Mouse (Mus musculus): ENCODE results near the gene Ttc7b. TPM values are rescaled to one million over a fixed set of nuclear protein-coding genes. Genes with fewer than 3 reads are reported as not detected.

Ttc7b gene
- total and polyA plus RNA-seq, 2 experiments: 7.7 to 10.7 TPM

- no peak overlapping the region for H3K27ac ChIP-seq (replicated peaks; ENCODE audit: insufficient read depth, low read depth, low read length)
- no peak for DNase-seq (ENCODE audit: extremely low read depth, low read depth, low spot score)
- peaks cover 2% of the 10 kb centered on the region; the same call in 1 of the 2 replicates for H3K36me3 ChIP-seq (ENCODE audit: control insufficient read depth, insufficient read depth, low read length)
- H3K9ac ChIP-seq (ENCODE audit: low read depth, low read length): no peak overlapping the region
- no peaks in the 10 kb centered on the region for H3K27me3 ChIP-seq (ENCODE audit: control insufficient read depth, insufficient read depth, low read length)
- no peaks in the 10 kb centered on the region for H3K79me2 ChIP-seq (ENCODE audit: control insufficient read depth, insufficient read depth, low read length)
- H3K4me1 ChIP-seq (ENCODE audit: control insufficient read depth, insufficient read depth, low read length): no peaks in the 10 kb centered on the region
- WGBS: 82% methylated on average over 6 of the region's 6 CpGs
- H3K4me3 ChIP-seq (ENCODE audit: insufficient read depth, low read depth, low read length): no peak overlapping the region
- TF ChIP-seq CTCF (IDR thresholded peaks at IDR 0.05; ENCODE audit: low read depth, low read length): no peak
- TF ChIP-seq POLR2A (IDR thresholded peaks at IDR 0.05; ENCODE audit: extremely low read depth, insufficient read depth, low read length): no peak
Measured at GRCm38 (mm10) chr12:100310471-100311392, 209.9 kb downstream of the Ttc7b start.

DNA sequence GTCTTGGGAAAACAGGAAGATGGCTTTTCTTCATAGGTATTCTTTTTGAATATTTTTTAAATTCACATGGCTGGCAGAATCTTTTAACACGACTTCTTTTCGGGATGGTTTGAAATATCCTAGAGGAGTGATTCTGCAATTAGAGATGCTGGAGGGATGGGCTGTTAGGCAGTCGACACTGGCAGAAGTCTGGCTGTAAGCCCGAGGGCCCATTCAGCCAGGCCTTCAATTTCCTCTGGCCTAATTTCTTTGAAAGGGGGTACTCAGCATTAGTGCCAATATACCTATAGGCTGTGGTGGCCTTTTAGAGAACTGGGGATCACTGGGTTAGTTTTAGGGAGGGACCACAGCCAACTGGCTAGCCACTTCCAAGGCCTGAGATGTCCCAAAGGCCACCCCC, 211.4 kb downstream of the Ttc7b start:
- no peak for DNase-seq (ENCODE audit: extremely low read depth, low read depth, low spot score)
- Histone ChIP-seq H3K27ac (replicated peaks; ENCODE audit: insufficient read depth, low read depth, low read length) (no peak overlapping the region), H3K4me3 (ENCODE audit: insufficient read depth, low read depth, low read length) (no peak overlapping the region), H3K4me1 (ENCODE audit: control insufficient read depth, insufficient read depth, low read length) (no peaks in the 10 kb centered on the region), H3K9ac (ENCODE audit: low read depth, low read length) (no peak overlapping the region), H3K79me2 (ENCODE audit: control insufficient read depth, insufficient read depth, low read length) (no peaks in the 10 kb centered on the region), H3K27me3 (ENCODE audit: control insufficient read depth, insufficient read depth, low read length) (no peaks in the 10 kb centered on the region), H3K36me3 (ENCODE audit: control insufficient read depth, insufficient read depth, low read length) (no peaks in the 10 kb centered on the region)
- 93% methylated on average over 4 of the region's 4 CpGs for WGBS
- no peak for TF ChIP-seq POLR2A (IDR thresholded peaks at IDR 0.05; ENCODE audit: extremely low read depth, insufficient read depth, low read length)
- no peak for TF ChIP-seq CTCF (IDR thresholded peaks at IDR 0.05; ENCODE audit: low read depth, low read length)

DNA sequence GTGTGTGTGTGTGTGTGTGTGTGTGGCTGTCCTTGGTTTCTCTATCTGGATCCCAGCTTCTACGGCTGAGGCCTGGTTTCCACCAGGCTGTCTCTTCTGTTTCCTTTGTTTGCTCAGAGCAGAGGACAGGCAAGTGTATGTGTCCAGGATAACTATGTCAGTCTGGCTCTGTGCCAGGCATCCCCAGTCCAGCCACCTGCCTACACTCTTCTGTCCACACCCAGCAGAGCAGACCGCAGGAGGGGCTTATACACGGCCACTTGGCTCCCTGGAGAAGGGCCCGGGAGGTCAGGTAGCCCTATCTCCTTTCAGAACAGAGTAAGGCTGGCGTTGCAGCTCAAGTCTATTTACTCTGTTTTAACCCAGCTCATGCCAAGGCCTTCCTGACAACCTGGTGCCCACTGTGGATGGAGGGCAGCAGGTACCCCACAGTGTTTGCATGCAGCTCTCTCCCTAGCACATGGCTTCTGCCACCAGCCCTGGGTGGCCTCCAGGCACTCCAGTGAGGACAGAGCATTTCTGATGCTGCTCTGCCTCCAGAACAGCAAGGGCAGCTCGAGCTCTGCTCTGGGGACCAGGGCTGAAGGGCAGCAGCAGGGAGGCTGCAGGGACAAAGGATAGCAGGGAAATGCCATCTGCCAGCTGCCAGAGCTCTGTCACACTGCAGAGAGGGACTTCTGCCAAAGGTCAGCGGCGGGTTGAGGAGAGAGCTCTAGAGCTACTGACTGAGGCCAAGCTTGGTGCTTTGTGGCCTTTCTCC, 212.9 kb downstream of the Ttc7b start:
- no peak overlapping the region for H3K27ac ChIP-seq (replicated peaks; ENCODE audit: insufficient read depth, low read depth, low read length)
- 56% methylated on average over 8 of the region's 8 CpGs for WGBS
- no peak overlapping the region for H3K9ac ChIP-seq (ENCODE audit: low read depth, low read length)
- H3K4me3 ChIP-seq (ENCODE audit: insufficient read depth, low read depth, low read length): no peak overlapping the region
- no peak for TF ChIP-seq POLR2A (IDR thresholded peaks at IDR 0.05; ENCODE audit: extremely low read depth, insufficient read depth, low read length)
- no peak for TF ChIP-seq CTCF (IDR thresholded peaks at IDR 0.05; ENCODE audit: low read depth, low read length)
- H3K79me2 ChIP-seq (ENCODE audit: control insufficient read depth, insufficient read depth, low read length): no peaks in the 10 kb centered on the region
- no peaks in the 10 kb centered on the region for H3K36me3 ChIP-seq (ENCODE audit: control insufficient read depth, insufficient read depth, low read length)
- no peaks in the 10 kb centered on the region for H3K4me1 ChIP-seq (ENCODE audit: control insufficient read depth, insufficient read depth, low read length)
- H3K27me3 ChIP-seq (ENCODE audit: control insufficient read depth, insufficient read depth, low read length): no peaks in the 10 kb centered on the region
- peak; percentile 65 for DNase-seq (ENCODE audit: extremely low read depth, low read depth, low spot score)

GRCm38 (mm10) chr12:100306336-100306735, 214.3 kb downstream of the Ttc7b start:
- no peaks in the 10 kb centered on the region for H3K27me3 ChIP-seq (ENCODE audit: control insufficient read depth, insufficient read depth, low read length)
- H3K79me2 ChIP-seq (ENCODE audit: control insufficient read depth, insufficient read depth, low read length): no peaks in the 10 kb centered on the region
- H3K9ac ChIP-seq (ENCODE audit: low read depth, low read length): no peak overlapping the region
- TF ChIP-seq POLR2A (IDR thresholded peaks at IDR 0.05; ENCODE audit: extremely low read depth, insufficient read depth, low read length): no peak
- no peak for TF ChIP-seq CTCF (IDR thresholded peaks at IDR 0.05; ENCODE audit: low read depth, low read length)
- no peak for DNase-seq (ENCODE audit: extremely low read depth, low read depth, low spot score)
- no peaks in the 10 kb centered on the region for H3K36me3 ChIP-seq (ENCODE audit: control insufficient read depth, insufficient read depth, low read length)
- no peak overlapping the region for H3K27ac ChIP-seq (replicated peaks; ENCODE audit: insufficient read depth, low read depth, low read length)
- no peak overlapping the region for H3K4me3 ChIP-seq (ENCODE audit: insufficient read depth, low read depth, low read length)
- WGBS: 100% methylated on average over 1 of the region's 1 CpGs
- H3K4me1 ChIP-seq (ENCODE audit: control insufficient read depth, insufficient read depth, low read length): no peaks in the 10 kb centered on the region

- DNase-seq (ENCODE audit: extremely low read depth, low read depth, low spot score): no peak
- Histone ChIP-seq H3K27me3 (ENCODE audit: control insufficient read depth, insufficient read depth, low read length) (no peaks in the 10 kb centered on the region), H3K27ac (replicated peaks; ENCODE audit: insufficient read depth, low read depth, low read length) (no peak overlapping the region), H3K4me3 (ENCODE audit: insufficient read depth, low read depth, low read length) (no peak overlapping the region), H3K36me3 (ENCODE audit: control insufficient read depth, insufficient read depth, low read length) (peaks cover 2% of the 10 kb centered on the region; the same call in 1 of the 2 replicates), H3K9ac (ENCODE audit: low read depth, low read length) (no peak overlapping the region), H3K79me2 (ENCODE audit: control insufficient read depth, insufficient read depth, low read length) (no peaks in the 10 kb centered on the region), H3K4me1 (ENCODE audit: control insufficient read depth, insufficient read depth, low read length) (no peaks in the 10 kb centered on the region)
- TF ChIP-seq CTCF (IDR thresholded peaks at IDR 0.05; ENCODE audit: low read depth, low read length) (no peak), POLR2A (IDR thresholded peaks at IDR 0.05; ENCODE audit: extremely low read depth, insufficient read depth, low read length) (no peak)
- 79% methylated on average over 4 of the region's 4 CpGs for WGBS
Measured at GRCm38 (mm10) chr12:100305051-100305673, 215.5 kb downstream of the Ttc7b start.
